Mouse (Mus musculus) kidney, adult 11 months (tissue): ENCODE measurements around the gene Rgs21.

Experiments used
- DNase-seq: peaks from one replicate; pipeline ENCODE4 v3.0.0; 2022

Rgs21 gene

DNA sequence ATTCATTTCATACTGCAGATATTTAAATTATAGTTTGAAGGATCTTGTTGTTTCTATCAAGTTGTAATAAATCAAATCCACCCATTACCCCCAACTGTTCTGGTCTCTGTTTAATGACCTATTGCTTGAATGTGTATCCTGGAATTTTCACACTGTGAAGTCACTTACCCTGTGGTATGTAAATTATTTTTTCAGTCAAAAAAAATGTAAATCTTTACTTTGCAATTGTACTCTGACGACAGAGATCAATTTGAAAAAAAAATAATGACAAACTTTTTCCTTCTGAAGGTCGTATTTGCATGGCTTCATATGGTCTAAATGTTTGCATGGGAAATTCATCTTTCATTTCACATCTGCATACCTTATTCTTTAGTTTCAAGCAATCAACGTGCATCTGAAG is at the start of gene Rgs21:
TSS of gene Rgs21 (minus strand) at position 101 of the 400 bp plus-strand sequence.
- no peak for DNase-seq

DNA sequence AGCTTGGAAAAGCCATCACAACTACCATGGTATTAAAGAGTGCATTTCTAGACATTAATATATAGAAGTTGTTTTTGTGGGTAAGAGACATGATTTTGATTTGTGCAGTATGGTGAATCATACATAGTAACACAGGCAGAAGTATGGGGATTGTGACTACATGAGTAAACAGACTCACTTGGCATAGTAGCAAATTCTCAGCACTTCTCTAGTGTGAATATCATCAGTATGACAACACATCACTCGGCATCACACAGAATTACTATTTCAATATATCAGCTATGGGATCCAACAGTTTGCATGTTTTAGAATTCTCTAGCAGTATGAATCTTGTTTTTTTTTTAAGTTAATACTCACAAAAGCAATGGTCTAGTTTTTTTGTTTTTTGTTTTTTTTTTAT is 36.6 kb upstream of the Rgs21 start:
- DNase-seq = no peak

DNA sequence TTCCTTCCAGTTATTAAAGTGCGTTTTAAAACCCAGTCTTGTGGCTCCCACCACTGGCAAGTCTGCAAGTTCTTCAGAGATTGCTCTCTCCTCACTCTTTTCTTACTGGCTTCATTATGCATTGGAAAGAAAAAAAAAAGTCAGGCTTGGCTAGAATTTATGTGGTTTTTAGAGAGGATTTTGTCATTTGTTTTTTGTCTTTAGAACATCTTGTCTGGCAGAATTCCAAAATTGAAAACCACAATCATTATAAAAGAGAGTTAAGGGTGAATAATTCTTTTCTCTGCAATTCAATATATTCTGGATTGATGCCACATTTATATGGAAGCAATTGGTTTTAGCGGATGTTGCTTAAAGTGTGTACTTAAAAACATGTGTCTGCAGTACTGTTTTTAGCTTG is 35.5 kb upstream of the Rgs21 start:
- DNase-seq = no peak

DNA sequence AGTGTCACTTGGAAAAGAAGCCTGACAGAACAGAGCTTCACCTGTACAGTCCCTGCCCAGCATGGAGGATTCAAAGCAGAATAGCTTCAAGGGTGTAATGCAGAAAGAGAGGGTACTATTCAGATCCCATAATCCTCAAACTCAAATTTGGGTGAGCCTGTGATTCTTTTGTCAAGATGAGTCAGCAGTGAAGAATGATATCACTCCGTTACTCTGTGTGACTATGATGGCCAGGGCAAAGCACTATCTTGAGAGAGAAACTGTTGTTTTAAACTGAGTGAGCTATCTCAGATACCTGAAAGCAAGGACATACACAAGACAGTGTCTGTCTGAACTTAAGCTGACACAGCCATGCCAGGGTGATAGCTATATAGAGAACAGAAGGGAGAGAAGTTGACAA is 11.9 kb upstream of the Rgs21 start:
- DNase-seq = no peak

DNA sequence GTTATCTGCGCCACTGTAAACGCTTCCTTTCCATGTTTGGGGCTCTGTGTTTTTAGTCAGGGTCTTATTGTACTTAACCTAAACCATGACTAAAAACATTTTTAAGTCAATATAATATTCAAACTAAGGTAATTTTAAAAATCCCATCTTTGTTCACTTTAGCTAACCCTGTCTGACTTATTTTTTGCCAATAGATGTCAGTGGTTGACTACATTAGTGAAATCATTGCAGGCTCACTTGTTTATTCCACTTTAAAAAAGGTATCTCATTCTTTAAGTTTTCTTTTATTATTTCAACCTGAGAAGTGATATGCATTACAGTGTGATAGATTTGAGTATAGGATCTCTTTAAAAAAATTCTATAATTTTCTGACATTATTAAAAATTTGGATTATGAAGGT is 5.5 kb upstream of the Rgs21 start:
- DNase-seq = no peak

DNA sequence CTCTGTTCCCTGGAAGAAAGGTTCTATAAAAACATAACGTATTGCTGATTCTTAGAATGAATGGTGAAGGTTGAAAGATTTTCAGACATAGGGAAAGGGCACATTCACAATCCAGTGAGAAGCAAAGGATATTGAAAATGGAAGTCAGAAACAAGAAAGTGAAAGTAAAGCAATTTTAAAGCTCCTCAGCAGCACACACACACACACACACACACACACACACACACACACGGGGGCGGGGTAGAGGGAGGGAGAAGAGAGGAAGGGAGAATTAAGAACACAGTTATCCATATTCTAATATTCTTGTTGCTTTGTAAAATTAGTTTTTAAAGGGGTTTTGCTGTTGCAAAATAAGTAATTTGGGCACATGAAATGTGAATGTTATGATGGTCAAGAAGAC is 2.4 kb upstream of the Rgs21 start:
- no peak for DNase-seq

DNA sequence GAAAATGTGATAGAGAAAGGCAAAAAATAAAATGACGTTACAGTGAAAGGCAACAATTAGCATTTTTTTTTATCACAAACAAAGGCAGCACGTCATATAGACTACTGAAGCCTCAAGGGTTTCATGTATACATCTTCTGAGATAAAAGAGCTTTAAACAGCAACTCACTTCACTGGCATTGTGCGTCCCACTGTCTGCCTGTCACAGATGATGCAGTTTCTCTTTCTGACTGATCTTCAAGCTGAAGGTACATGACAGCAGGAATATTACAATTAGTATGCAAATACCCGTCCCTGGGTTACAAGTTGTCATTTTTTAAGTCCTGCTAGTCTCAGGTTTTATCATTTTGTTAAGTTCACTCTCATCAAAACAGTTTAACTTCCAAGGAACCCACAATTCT is 22.3 kb downstream of the Rgs21 start:
- DNase-seq = no peak

DNA sequence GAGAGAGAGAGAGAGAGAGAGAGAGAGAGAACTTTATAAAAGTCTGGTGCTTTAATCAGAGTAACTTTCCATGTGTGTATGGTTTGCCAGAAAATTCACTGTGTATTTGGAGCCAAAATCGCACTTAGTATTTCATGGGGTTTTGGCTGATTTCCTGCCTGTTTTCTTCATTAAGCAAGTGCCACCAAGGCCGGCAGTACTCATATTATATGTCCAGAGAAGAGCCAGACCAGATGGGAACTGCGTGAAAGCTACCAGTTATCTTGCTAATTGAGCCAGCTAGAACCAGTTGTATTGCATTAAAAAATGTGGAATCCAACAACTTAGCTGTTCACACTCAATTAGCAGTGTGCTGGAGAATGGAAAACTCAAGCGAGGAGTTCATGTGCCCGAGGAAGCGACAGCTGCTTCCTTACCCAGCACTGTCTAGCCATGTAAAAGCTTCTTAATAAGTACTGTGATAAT is 22.9 kb downstream of the Rgs21 start:
- DNase-seq = no peak

DNA sequence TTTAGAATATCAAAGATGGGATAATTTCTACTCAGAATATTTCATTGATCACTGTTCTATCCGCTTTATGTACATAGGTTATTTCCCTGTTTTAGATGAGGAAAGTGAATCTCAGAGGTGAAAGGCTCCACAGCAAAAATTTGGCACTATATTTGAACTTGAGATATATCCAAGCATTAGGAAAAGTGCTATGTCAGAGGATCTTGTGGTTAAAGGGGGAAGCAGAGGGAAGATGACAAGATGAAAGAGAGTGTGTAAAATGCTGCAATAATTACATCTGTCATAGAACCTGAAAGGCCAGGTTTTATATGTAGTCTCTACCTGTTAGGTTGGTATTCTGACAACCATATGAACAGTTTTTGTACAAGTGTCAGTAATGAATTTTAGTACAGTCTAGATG is 35.7 kb downstream of the Rgs21 start:
- no peak for DNase-seq

DNA sequence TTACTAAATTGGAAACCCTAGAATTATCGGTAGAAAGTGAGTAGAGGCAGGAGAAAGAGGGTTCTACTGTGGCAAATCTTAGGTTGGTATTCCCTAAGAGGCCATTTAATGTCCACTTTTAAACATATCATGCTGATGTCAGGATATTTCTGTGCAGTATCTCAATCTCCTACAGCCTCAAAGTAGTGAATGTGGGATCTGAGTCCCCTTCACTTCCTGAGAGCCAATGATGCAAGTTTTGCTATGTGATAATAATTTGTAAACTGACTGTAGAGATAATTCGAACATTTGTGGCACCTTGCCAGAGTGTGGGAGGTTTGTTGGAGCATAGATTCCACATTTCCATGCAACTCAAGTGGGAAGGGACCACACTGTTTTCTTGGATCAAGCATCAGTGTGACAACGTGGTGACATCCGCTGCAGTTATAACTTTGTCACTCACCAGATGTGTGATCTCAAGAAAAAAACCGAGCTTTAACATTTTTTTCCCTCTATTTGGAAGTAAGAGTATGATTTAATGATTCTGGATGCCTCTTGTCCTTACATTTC is 49.5 kb downstream of the Rgs21 start:
- DNase-seq = no peak

DNA sequence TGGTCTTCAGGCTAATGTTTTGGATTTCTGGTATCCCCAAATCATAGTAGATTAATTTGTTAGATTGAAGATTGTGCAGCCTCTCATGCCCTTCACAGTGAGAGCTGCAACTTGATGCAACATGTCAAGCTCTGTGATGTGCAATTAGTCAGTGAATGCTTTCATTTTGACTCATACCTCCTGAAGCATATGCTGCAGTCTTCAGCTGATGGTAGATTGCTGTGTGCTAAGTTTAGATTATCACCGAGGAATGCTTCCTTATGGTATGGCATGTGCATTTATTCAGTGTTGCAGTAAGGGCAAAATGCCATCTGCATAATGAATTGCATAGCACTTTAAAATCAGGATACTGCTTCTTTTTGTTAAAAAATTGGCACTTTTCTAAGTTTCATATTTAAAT is 65.2 kb downstream of the Rgs21 start:
- no peak for DNase-seq

DNA sequence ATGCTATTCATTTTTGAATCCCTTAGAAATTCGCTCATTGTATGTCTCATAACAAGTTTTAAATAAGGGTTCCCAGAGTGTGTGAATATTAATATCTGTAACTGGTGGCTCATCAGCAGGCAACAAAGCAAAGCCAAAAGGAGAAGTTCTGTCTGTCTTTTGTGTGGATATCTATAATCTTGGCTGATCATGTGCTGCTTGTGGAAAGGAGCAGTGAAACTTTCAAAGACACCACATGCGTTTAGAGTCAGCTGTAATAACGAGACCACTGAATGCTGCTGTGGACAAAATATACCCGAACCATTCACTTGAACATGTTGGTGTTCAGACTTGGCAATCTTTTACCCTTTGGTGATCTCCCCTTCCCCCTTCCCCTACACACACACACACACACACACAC is 67.0 kb downstream of the Rgs21 start:
- no peak for DNase-seq

DNA sequence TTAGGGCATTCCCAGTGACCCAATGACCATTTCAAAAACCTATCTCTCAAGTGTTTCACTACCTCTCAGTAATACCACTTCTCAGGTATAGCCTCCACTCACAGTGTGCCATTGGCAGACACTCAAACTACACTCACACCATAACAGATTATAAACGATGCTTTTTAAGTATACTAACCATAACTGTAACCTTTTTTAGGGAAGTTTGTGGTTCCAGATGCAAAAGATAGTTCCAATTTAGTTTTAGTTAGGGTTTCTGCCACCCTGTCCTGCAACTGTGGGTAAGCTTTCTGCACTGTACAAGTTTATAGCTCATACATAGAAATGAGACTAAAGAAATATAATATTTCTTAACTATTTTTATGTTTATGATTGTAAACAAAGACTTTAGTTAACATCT is 67.7 kb downstream of the Rgs21 start:
- DNase-seq = no peak

DNA sequence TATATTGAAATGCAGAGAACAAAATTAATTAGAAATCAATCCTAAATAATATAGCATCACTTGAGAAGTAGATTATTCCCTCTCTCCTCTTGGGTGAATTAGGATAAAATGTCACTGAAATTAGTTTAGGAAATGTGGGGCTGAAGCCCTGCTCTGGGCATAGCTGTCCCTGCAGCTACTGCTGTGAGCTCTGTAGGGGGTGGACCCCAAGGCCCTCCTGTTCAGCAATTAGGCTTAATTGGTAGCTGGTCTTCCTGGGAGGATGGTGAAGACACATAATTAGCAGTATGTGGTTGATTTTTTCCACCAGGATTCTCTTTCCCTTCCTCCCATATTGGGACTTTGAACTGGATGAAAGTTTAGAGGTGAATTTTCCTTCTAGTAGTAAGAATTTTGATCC is 68.7 kb downstream of the Rgs21 start:
- DNase-seq = no peak

DNA sequence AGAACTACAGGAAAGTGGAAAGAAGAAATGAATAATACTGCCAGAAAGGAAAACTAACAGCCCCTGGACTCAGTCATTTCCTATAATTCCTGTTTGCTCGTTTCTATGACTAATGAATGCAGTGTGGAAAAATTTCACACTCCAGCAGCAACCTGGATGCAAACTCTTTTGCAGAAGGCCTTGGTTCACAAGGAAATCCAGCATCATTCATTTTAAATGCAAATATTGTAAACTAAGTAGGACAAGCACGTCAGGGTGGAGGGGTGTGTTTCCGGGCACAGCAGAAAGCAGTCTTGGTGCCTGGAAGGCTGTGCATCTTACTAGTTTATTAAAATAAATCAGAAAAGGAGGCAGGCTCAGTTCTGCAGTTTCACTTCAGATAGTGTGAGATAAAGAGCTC is 69.4 kb downstream of the Rgs21 start:
- DNase-seq = no peak

DNA sequence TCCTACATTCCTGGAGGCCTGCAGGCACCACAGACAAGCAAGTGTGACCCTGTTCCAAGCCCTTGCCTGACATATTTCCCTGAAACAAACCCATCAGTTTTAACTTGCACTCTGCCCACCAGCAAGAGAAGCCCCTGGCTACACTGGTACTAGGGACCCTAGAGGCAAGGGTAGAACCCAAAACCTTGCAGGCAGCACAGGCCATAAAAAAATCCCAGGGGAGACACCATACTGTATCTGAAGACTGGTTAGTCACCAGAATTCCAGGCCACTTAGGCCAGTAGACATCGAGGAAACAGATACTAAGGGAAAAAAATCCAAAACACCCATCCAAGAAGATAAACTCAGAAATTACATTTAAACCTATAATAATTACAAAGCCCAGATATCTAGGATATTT is 74.1 kb downstream of the Rgs21 start:
- no peak for DNase-seq

DNA sequence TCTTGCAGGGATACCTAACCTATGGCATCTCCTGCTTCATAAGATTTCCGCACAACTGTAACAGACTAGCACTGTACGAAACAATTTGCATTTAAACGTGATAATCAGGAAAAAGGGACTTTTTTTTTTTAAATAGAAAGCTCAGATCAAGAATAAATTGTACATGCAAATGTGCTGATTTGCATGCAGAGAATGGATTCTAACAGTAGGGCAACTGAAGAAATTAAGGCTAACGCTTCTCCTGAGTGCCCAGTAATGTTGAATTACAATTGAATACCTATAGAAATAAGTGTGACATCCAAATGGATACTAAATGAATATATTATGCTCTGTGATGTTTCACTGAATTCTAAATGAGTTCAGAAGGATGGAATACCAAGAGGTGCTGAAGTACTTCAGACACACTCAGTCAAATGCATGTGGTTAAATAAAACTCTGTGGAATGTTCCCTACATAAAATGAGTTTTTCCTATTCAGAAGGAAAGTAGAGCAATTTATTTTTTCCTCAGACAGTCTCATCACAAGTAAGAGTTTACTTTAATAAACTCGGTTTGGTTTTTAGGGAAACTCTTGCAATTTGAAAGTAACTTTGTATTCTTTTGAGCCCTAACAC is 79.1 kb downstream of the Rgs21 start:
- no peak for DNase-seq
